Mouse (Mus musculus): ENCODE measurements around the gene Ccdc138. TPM values are rescaled to one million over a fixed set of nuclear protein-coding genes. Genes with fewer than 3 reads are reported as not detected.

Gene Ccdc138
- polyA plus RNA-seq, 1 experiment: 1.3 TPM

GRCm38 (mm10) chr10:58540613-58541012 is 42.9 kb downstream of the Ccdc138 start:
- Histone ChIP-seq H3K27me3 (ENCODE audit: control insufficient read depth, insufficient read depth, low read length) (no peaks in the 10 kb centered on the region), H3K27ac (ENCODE audit: insufficient read depth, low read length) (no peak overlapping the region), H3K4me3 (replicated peaks; ENCODE audit: insufficient read depth, low read depth, low read length) (no peak overlapping the region), H3K4me1 (ENCODE audit: control insufficient read depth, insufficient read depth, low read length) (no peaks in the 10 kb centered on the region)
- no peak for DNase-seq
- 65% methylated on average over 13 of the region's 13 CpGs for WGBS
- no peak for TF ChIP-seq POLR2A (IDR thresholded peaks at IDR 0.05; ENCODE audit: borderline replicate concordance, insufficient read depth, low read length)
- TF ChIP-seq CTCF (IDR thresholded peaks at IDR 0.05; ENCODE audit: borderline replicate concordance, insufficient read depth, low read depth, low read length): no peak

- no peaks in the 10 kb centered on the region for H3K4me1 ChIP-seq (ENCODE audit: control insufficient read depth, insufficient read depth, low read length)
- no peak overlapping the region for H3K4me3 ChIP-seq (replicated peaks; ENCODE audit: insufficient read depth, low read depth, low read length)
- no peak for DNase-seq
- no peak overlapping the region for H3K27ac ChIP-seq (ENCODE audit: insufficient read depth, low read length)
- H3K27me3 ChIP-seq (ENCODE audit: control insufficient read depth, insufficient read depth, low read length): no peaks in the 10 kb centered on the region
- TF ChIP-seq CTCF (IDR thresholded peaks at IDR 0.05; ENCODE audit: borderline replicate concordance, insufficient read depth, low read depth, low read length) (no peak), POLR2A (IDR thresholded peaks at IDR 0.05; ENCODE audit: borderline replicate concordance, insufficient read depth, low read length) (no peak)
These were observed 51.0 kb downstream of the Ccdc138 start for GRCm38 (mm10) chr10:58548739-58549138.

- Histone ChIP-seq H3K4me1 (ENCODE audit: control insufficient read depth, insufficient read depth, low read length) (no peaks in the 10 kb centered on the region), H3K4me3 (replicated peaks; ENCODE audit: insufficient read depth, low read depth, low read length) (no peak overlapping the region), H3K27ac (ENCODE audit: insufficient read depth, low read length) (no peak overlapping the region), H3K27me3 (ENCODE audit: control insufficient read depth, insufficient read depth, low read length) (no peaks in the 10 kb centered on the region)
- DNase-seq: no peak
- 80% methylated on average over 8 of the region's 8 CpGs for WGBS
- TF ChIP-seq POLR2A (IDR thresholded peaks at IDR 0.05; ENCODE audit: borderline replicate concordance, insufficient read depth, low read length) (no peak), CTCF (IDR thresholded peaks at IDR 0.05; ENCODE audit: borderline replicate concordance, insufficient read depth, low read depth, low read length) (no peak)
These were observed 57.1 kb downstream of the Ccdc138 start for GRCm38 (mm10) chr10:58554693-58555387.

GRCm38 (mm10) chr10:58559098-58559497 is 61.4 kb downstream of the Ccdc138 start:
- H3K4me1 ChIP-seq (ENCODE audit: control insufficient read depth, insufficient read depth, low read length): no peaks in the 10 kb centered on the region
- WGBS: 16% methylated on average over 7 of the region's 7 CpGs
- no peaks in the 10 kb centered on the region for H3K27me3 ChIP-seq (ENCODE audit: control insufficient read depth, insufficient read depth, low read length)
- no peak overlapping the region for H3K4me3 ChIP-seq (replicated peaks; ENCODE audit: insufficient read depth, low read depth, low read length)
- peak; percentile 34 to 43 for DNase-seq
- no peak overlapping the region for H3K27ac ChIP-seq (ENCODE audit: insufficient read depth, low read length)
- TF ChIP-seq CTCF (IDR thresholded peaks at IDR 0.05; ENCODE audit: borderline replicate concordance, insufficient read depth, low read depth, low read length) (peak; percentile 58; the same call in 1 of the 2 replicates), POLR2A (IDR thresholded peaks at IDR 0.05; ENCODE audit: borderline replicate concordance, insufficient read depth, low read length) (no peak)

GRCm38 (mm10) chr10:58559901-58560300 is 62.2 kb downstream of the Ccdc138 start:
- 7% methylated on average over 3 of the region's 3 CpGs for WGBS
- peak; percentile 6 to 19 for DNase-seq
- H3K4me3 ChIP-seq (replicated peaks; ENCODE audit: insufficient read depth, low read depth, low read length): no peak overlapping the region
- no peaks in the 10 kb centered on the region for H3K27me3 ChIP-seq (ENCODE audit: control insufficient read depth, insufficient read depth, low read length)
- TF ChIP-seq POLR2A (IDR thresholded peaks at IDR 0.05; ENCODE audit: borderline replicate concordance, insufficient read depth, low read length) (no peak), CTCF (IDR thresholded peaks at IDR 0.05; ENCODE audit: borderline replicate concordance, insufficient read depth, low read depth, low read length) (peak; percentile 22; the same call in 1 of the 2 replicates)
- no peak overlapping the region for H3K27ac ChIP-seq (ENCODE audit: insufficient read depth, low read length)
- no peaks in the 10 kb centered on the region for H3K4me1 ChIP-seq (ENCODE audit: control insufficient read depth, insufficient read depth, low read length)

GRCm38 (mm10) chr10:58560521-58560920 is 62.8 kb downstream of the Ccdc138 start:
- no peak for DNase-seq
- no peak overlapping the region for H3K4me3 ChIP-seq (replicated peaks; ENCODE audit: insufficient read depth, low read depth, low read length)
- no peak overlapping the region for H3K27ac ChIP-seq (ENCODE audit: insufficient read depth, low read length)
- H3K4me1 ChIP-seq (ENCODE audit: control insufficient read depth, insufficient read depth, low read length): no peaks in the 10 kb centered on the region
- H3K27me3 ChIP-seq (ENCODE audit: control insufficient read depth, insufficient read depth, low read length): no peaks in the 10 kb centered on the region
- TF ChIP-seq CTCF (IDR thresholded peaks at IDR 0.05; ENCODE audit: borderline replicate concordance, insufficient read depth, low read depth, low read length) (no peak), POLR2A (IDR thresholded peaks at IDR 0.05; ENCODE audit: borderline replicate concordance, insufficient read depth, low read length) (no peak)
- WGBS: 72% methylated on average over 6 of the region's 6 CpGs

GRCm38 (mm10) chr10:58585427-58586223 is 87.9 kb downstream of the Ccdc138 start:
- no peak overlapping the region for H3K4me3 ChIP-seq (replicated peaks; ENCODE audit: insufficient read depth, low read depth, low read length)
- no peaks in the 10 kb centered on the region for H3K27me3 ChIP-seq (ENCODE audit: control insufficient read depth, insufficient read depth, low read length)
- H3K4me1 ChIP-seq (ENCODE audit: control insufficient read depth, insufficient read depth, low read length): no peaks in the 10 kb centered on the region
- no peak overlapping the region for H3K27ac ChIP-seq (ENCODE audit: insufficient read depth, low read length)
- DNase-seq: no peak
- TF ChIP-seq CTCF (IDR thresholded peaks at IDR 0.05; ENCODE audit: borderline replicate concordance, insufficient read depth, low read depth, low read length) (no peak), POLR2A (IDR thresholded peaks at IDR 0.05; ENCODE audit: borderline replicate concordance, insufficient read depth, low read length) (no peak)
- 87% methylated on average over 5 of the region's 5 CpGs for WGBS

- no peaks in the 10 kb centered on the region for H3K4me1 ChIP-seq (ENCODE audit: control insufficient read depth, insufficient read depth, low read length)
- H3K4me3 ChIP-seq (replicated peaks; ENCODE audit: insufficient read depth, low read depth, low read length): no peak overlapping the region
- WGBS: 90% methylated on average over 3 of the region's 3 CpGs
- no peak for DNase-seq
- TF ChIP-seq POLR2A (IDR thresholded peaks at IDR 0.05; ENCODE audit: borderline replicate concordance, insufficient read depth, low read length) (no peak), CTCF (IDR thresholded peaks at IDR 0.05; ENCODE audit: borderline replicate concordance, insufficient read depth, low read depth, low read length) (no peak)
- H3K27me3 ChIP-seq (ENCODE audit: control insufficient read depth, insufficient read depth, low read length): no peaks in the 10 kb centered on the region
- H3K27ac ChIP-seq (ENCODE audit: insufficient read depth, low read length): no peak overlapping the region
These were observed 96.7 kb downstream of the Ccdc138 start for GRCm38 (mm10) chr10:58594486-58594885.

All from cerebellum, adult 2 months (tissue).